Mouse (Mus musculus): ENCODE measurements around the gene Cdh13.

GRCm38 (mm10) chr8:118649981-118650380 lies 366.4 kb downstream of the Cdh13 start:
- no peak for TF ChIP-seq GATA1 (IDR thresholded peaks at IDR 0.05; ENCODE audit: borderline replicate concordance, low read length)
- TF ChIP-seq FLI1 (IDR thresholded peaks at IDR 0.05; ENCODE audit: low read length), result no peak

Measured in megakaryocyte, embryonic 14.5 days (primary cell).